Mouse (Mus musculus) spleen, postnatal 4 days (tissue): Measurements from ENCODE around the gene Zfp963.

ENCODE experiments used
- DNase-seq, 2 experiments: peaks; one replicate each; pipeline ENCODE4 v3.0.0; 2022; ENCODE audit warnings: low spot score in 2 of 2

Zfp963 gene

DNA sequence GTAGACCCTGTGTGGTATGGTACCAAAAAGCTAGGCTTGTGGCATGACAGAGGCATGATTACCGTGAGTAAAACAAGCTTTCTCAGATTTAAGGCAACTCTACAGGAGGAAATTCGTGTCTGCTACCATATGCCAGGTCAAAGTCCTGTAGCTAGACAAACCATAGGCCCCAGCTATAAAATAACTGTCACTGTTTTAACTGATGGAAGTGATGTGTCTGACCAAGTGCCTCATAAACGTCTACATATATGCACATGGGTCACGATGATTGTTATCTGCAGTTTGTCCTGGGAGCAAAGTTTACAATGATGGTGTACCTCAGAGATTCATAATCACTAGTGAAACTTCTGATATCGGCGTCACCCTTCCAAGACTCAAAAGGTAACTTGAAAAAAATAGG is 9.0 kb downstream of the Zfp963 start:
- DNase-seq, result no peak

DNA sequence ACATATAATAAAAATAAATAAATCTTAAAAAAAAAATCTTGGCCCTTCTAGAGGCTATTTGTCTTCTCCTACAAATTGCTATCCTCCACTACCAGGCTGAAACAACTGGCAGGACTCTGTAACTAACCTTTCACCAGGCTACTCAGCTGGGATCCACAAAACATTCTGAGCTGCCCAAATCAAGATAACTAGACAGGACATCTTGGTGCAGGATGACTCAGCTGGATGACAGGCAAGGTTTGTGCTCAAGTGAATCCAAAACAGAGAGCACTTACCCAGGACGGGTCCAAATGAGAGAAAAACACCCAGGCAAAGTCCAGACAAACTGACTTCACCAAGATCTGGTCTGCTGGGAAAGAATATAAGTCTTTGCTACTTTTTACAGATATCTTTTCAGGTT is 14.3 kb downstream of the Zfp963 start:
- DNase-seq, result no peak

DNA sequence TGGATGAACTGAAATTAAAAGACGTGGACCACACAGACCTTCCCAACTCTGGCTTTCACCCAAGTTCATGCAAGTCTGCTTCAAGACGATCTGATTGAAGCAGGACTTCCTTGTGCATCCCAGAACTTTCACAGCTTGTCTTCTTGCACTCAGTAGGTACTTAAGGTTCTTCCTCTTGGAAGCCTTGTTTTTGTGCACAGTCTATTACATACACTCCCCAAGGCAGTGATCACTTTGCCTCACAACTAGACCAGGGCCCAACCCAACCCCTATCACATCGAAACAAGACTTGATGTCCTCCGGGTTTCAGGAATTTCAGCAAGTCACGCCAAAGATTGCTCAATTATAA is 32.6 kb downstream of the Zfp963 start:
- DNase-seq, result no peak

DNA sequence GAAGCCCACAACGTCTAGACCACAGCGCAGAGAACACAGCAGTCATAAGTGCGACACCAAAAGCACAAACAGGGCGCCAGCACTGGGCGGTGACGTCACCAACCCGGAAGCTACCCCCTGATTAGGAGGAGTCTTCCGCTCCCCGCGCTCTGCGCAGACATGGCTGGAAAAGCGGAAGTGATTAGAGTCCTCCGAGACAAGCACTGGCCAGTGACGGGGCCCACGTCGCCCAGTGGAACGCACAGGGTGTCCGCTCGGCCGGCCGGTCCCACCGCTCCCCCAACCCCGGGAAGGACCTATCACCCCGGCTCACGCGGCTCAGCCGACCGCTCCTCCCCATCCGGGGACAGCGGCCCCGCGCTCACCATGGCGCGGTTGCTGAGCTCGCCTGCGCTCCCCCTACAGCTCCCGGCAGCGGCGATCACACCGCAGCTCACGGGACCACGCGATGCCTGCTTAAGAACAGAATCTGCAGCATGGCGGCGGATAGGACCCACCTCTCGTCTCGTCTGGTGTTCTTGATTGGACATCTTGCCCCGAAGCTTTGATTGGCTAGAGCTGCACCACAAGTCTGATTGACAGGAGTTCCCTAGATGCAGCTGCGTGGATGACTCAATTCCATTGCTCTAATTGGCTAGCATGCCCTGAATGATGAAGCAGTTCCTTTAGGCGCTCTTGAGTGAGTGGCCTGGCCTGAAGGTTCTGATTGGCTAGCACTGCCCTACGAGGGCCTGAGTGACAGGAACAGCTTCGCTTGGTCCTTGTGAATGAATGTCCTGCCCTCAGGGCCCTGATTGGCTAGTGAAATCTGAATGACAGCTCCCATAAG is 33.2 kb downstream of the Zfp963 start:
- peak; percentile 92 to 96 for DNase-seq

DNA sequence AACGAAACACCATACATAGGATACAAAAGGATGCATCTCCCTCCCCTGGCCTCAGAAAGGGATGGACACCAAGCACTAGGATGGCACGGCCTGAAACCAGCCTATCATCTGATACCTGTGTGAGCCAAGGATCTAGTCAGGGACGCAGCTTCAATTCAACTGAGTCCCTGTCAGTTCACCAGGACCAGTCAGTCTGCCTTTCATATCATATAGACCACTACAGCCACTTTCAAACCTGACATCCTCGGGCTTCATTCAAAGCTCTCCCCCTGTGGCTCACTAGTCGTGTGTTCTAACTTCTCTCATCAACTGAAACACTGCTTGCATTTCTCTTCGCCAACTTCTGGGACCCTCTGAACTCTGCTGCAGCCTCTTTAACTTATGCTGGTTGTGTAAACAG is 34.4 kb downstream of the Zfp963 start:
- peak in 1 of 2 experiments; percentile 51 for DNase-seq

DNA sequence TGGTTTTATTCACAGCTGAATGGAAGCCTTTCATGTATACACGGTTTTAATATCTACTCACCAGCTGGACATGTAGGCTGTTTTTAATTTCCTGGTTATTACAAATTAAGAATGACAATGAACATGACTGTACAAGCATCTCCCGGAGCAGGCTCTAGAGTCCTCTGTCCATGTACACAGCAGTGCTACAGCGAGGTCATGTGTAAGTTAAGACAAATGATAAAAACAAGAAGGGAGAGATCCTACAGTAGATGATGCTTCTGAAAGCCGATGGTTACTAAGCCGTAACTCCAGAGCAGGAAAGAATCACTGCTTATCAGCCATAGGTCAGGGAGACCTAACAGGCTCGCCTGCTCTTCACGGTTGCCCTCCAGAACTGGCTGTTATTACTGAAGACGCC is 36.3 kb downstream of the Zfp963 start:
- peak in 1 of 2 experiments; percentile 5 for DNase-seq

DNA sequence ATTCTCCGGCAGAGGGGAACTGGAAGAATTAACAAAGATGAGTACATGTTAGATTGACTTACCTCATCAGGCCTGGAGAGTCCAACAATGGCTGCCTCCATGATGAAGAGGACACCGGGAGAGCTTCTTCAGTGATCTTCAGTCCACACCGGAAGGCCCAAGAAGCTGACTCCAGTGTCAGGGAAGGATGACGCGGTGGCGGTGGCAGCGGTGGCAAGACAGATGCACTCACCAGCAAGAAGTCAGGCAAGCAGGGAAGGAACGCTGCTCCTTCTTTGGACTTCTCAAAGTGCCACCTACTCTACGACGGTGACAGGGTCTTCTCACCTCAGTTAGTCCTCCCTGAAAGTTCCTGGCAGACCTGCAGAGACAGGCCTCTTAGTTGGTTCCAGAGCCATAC is 39.1 kb downstream of the Zfp963 start, which contains the start of gene Zfp869:
Gene Zfp869, minus strand, starts transcription at position 101 of the 400 bp plus-strand sequence.
- peak in 1 of 2 experiments; percentile 28 for DNase-seq

DNA sequence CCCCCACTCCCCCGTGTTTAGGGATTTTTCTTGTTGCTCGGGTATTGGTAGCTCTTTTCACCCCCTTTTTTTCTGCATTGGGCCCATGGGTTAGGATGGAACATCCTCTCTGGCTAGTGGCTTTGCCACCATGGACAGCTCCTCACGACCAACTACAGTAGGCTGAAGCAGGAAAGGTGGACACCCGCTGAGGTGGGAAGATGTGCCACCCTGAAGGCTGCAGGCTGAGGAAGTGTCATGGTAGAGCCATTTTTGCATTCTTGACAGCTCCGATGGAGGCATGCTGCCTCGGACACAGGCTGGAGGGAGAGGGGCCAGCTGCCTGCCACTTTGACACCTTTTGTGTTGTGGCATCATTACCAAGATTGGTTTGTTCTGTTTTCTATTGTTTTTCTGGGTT is 48.0 kb downstream of the Zfp963 start:
- peak in 1 of 2 experiments; percentile 54 for DNase-seq
